Mouse (Mus musculus) hindbrain, postnatal 0 days (tissue): Measurements from ENCODE around the gene Rac2. TPM values are rescaled to one million over a fixed set of nuclear protein-coding genes. Genes with fewer than 3 reads are reported as not detected.

Experiments used
- ATAC-seq: fragments of 200-750 bp; cut with Nextera tagmentation; 2 replicates; pipeline ENCODE4 v1.8.0; 2017; ENCODE audit warnings: mild to moderate bottlenecking, moderate TSS enrichment, moderate library complexity
- DNase-seq: peaks from one replicate; pipeline ENCODE4 v3.0.0-alpha.2; 2015; ENCODE audit warnings: low spot score
- H3K27ac ChIP-seq: fragments of 300-500 bp; sonication (generic); 2 replicates; pipeline ENCODE4 v1.5.1; 2014; ENCODE audit warnings: mild to moderate bottlenecking
- H3K27me3 ChIP-seq: fragments of 300-500 bp; sonication (generic); 2 replicates; pipeline ENCODE4 v1.6.1; 2014; ENCODE audit warnings: low read length, mixed read lengths; ENCODE audit not compliant: insufficient read depth
- H3K36me3 ChIP-seq: fragments of 300-500 bp; sonication (generic); 2 replicates; pipeline ENCODE4 v1.6.1; 2014; ENCODE audit warnings: low read length, mixed read lengths; ENCODE audit not compliant: insufficient read depth
- H3K4me1 ChIP-seq: fragments of 300-500 bp; sonication (generic); 2 replicates; pipeline ENCODE4 v1.6.1; 2014; ENCODE audit warnings: antibody characterized with exemption, low read length, mixed read lengths; ENCODE audit not compliant: insufficient read depth
- H3K4me2 ChIP-seq: fragments of 300-500 bp; sonication (generic); 2 replicates; pipeline ENCODE4 v1.6.1; 2014; ENCODE audit warnings: low read depth, mild to moderate bottlenecking, low read length, moderate library complexity, mixed read lengths
- H3K4me3 ChIP-seq: fragments of 300-500 bp; sonication (generic); 2 replicates; pipeline ENCODE4 v1.5.1; 2014; ENCODE audit warnings: low read length
- H3K9ac ChIP-seq: fragments of 300-500 bp; sonication (generic); replicated peaks from 2 replicates; pipeline ENCODE4 v1.6.1; 2014; ENCODE audit warnings: mild to moderate bottlenecking, low read length, moderate library complexity, mixed read lengths
- H3K9me3 ChIP-seq: fragments of 300-500 bp; sonication (generic); 2 replicates; pipeline ENCODE4 v1.6.1; 2016; ENCODE audit warnings: low read length, mixed read lengths
- CTCF ChIP-seq: IDR thresholded peaks from 2 replicates; pipeline ENCODE4 v1.5.1; 2016; ENCODE audit warnings: antibody characterized with exemption, control low read depth, low read depth
- WGBS: fragments of 180-500 bp; shearing (Covaris S2); extraction: QIAGEN DNeasy Blood & Tissue Kit; methylation state at CpG from one replicate; pipeline ENCODE4 v1.1.7; 2014; 5-methylcytosine and 5-hydroxymethylcytosine counted together
- polyA plus RNA-seq: library from polyadenylated mRNA; unstranded; fragments of >200 nt; fragmentation: Nextera tagmentation; extraction: Ambion mirVana; gene quantifications from 2 replicates; pipeline ENCODE4 v1.2.1, GENCODE M21; 2015
- total RNA-seq: library from RNA; depleted of rRNA; stranded (reverse); fragments of >200 nt; gene quantifications from 2 replicates; pipeline ENCODE4 v1.2.3, GENCODE M21; 2014

Gene Rac2
- total and polyA plus RNA-seq, 2 experiments from 2014 or later = 3.4 to 6.8 TPM

DNA sequence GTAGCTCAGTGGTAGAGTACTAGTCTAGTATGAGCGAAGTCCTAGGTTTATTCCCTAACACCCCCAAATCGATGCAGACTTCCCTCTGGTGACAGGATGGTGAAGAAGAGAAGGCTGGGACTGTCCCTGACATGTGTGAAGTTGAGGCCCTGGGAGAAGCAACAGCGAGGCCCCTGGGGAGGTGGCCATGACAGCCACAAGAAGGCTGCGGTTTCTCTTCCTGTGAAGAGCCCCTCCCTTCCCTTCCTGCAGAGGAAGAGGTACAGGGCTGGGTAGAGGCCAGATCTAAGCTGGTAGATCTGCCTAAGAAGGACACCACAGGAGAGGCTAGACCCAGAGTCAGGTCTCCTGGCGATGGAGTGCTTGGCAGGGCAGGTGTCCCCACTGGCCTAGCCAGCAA lies 8.6 kb downstream of the Rac2 start:
- Histone ChIP-seq H3K4me3 (no peak overlapping the region), H3K27ac (no peak overlapping the region), H3K9me3 (no peaks in the 10 kb centered on the region), H3K4me2 (no peak overlapping the region), H3K9ac (no peak overlapping the region), H3K27me3 (no peaks in the 10 kb centered on the region), H3K4me1 (no peaks in the 10 kb centered on the region), H3K36me3 (no peaks in the 10 kb centered on the region)
- TF ChIP-seq CTCF = no peak
- DNase-seq (no peak), ATAC-seq (no peak)
- 84% methylated on average over 5 of the region's 5 CpGs for WGBS

DNA sequence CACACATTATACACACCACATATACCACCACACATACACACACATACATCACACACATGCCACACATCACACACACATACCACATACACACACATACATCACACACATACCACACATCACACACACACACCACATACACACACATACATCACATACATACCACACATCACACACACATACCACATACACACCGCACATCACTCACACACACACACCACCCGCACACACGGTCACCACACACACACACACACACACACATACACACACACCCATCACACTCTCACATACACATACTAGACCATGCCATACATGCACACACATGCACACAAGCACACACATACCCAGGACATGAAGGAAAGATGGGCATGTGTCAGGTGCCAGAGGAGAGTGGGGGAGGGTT lies 9.2 kb downstream of the Rac2 start:
- DNase-seq = no peak
- H3K4me1 ChIP-seq = no peaks in the 10 kb centered on the region
- ATAC-seq = no peak
- no peak overlapping the region for H3K4me2 ChIP-seq
- no peak overlapping the region for H3K4me3 ChIP-seq
- 97% methylated on average over 3 of the region's 3 CpGs for WGBS
- TF ChIP-seq CTCF = no peak
- H3K36me3 ChIP-seq = no peaks in the 10 kb centered on the region
- H3K9me3 ChIP-seq = no peaks in the 10 kb centered on the region
- H3K27ac ChIP-seq = no peak overlapping the region
- no peak overlapping the region for H3K9ac ChIP-seq
- H3K27me3 ChIP-seq = no peaks in the 10 kb centered on the region

DNA sequence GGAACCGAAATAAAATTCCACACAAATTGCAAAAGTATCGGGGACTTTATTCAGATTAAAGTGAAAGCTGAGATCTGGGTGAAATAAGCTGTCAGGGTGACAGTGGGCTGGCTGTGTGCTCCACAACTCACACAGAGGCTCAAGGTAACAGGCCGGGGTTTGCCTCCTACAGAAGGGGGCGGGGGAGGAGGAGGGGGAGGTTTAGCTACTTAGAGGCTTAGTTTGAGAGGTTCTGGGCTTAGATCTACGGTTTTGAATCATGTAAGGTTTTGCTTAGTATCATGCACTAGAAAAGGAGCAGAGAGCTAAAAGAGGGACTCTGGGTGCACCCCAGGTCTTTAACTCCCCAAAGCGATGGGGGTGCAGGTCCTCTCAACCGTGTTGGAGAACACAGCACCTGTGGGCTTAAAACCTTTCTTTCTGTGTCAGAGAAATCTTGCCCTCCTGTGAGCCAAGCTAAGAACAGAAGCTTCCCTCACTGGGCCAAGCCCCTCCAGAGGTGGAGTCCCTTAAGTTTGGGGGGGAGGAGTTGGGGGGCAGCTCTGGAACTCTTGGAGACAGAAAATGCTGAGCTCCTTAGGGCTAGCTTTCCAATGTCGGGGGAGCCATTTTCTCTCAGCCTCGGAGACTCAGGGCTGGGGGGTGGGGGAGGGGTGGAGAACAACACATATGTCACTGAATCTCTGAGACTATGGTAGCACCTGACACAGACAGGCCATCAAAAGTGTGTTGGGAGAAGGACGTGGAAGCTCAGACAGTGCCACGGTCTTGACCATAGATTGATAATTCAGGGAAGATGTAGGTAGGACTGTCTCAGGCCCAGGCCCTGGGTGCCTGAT lies 13.2 kb downstream of the Rac2 start:
- no peak for DNase-seq
- H3K27ac ChIP-seq = no peak overlapping the region

DNA sequence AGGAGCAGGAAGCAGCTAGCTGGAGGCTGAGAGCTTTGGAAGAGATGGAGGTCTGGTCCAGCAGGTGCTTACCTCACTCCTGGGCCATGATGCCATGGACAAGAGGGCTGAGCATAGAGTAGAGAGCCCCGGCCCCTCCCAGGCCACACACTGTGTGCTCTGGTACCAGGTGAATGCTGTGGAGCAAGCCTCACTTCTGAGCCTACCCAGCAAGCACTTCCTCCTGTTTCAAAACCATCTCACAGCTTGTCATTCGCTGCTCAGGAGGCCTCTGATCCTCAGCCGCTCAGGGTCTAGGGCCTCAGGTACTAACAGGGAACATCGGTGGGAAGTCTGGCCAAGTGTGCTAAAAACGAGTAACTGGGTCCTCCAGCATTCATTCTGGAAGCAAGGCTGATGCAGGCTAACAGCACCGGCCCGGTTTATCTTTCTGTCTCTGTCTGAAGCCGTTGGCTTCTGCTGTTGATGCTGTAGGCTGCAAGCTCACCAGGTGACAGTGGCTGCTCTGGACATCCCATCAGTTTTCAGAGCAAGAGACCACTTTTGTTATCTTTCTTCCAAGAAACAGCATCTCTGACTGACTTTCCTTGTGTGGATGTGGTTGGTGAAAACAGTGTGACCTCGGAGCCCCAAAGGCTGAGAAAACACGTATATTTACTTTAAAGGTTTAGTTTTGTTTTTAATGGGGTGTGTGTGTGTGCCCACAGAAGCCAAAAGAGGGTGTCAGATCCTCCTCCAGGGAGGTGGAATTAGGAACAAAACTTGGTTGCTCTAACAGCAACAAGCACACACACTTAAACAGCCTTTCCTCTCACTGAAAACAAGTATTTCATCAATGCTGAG lies 14.7 kb downstream of the Rac2 start:
- Histone ChIP-seq H3K27ac (no peak overlapping the region), H3K4me2 (no peak overlapping the region), H3K9me3 (no peaks in the 10 kb centered on the region), H3K4me3 (no peak overlapping the region), H3K36me3 (no peaks in the 10 kb centered on the region), H3K9ac (no peak overlapping the region), H3K4me1 (no peaks in the 10 kb centered on the region), H3K27me3 (no peaks in the 10 kb centered on the region)
- 71% methylated on average over 10 of the region's 10 CpGs for WGBS
- DNase-seq = no peak
- no peak for TF ChIP-seq CTCF
- ATAC-seq = no peak

More for the DNA sequence above, 13.2 kb downstream of the Rac2 start:
- Histone ChIP-seq H3K9ac (no peak overlapping the region), H3K4me1 (no peaks in the 10 kb centered on the region), H3K4me3 (no peak overlapping the region), H3K9me3 (no peaks in the 10 kb centered on the region), H3K27me3 (no peaks in the 10 kb centered on the region), H3K4me2 (no peak overlapping the region), H3K36me3 (no peaks in the 10 kb centered on the region)
- WGBS = 66% methylated on average over 11 of the region's 11 CpGs
- no peak for ATAC-seq
- TF ChIP-seq CTCF = no peak

DNA sequence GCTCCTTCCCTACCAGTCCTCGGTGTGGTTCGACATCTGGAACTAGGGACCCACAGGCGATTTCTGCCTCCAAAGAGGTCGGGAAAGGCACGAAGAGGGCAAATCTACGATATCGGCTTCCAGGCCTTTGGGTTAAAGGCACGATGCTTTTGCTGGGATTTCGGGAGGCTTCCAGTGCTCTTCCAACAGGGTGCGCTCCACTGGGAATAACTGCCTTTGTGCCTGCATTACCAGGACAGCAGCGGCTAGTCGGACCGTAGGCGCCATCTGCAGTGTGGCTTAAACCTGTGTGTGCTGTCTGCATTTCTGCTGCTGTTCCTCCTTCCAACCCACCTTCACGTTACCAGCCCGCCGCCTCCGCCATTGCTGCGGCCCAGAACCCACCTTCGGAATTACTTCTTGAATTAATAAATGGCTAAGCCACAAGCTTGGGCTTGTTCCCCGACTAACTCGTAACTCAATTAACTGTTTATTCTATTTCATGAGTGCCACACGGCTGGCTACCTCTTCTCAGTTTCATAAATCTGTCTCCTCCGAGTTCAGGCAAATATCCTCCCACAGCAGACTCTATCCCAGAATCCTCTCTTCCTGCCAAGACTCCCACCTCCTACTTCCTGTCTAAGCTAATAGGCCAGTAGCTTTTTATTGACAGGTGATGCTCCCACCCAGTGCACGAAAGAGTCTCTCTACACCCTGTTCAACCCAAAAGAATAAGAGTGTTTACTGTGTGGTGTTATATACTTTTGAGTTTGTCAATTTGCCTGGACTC lies 17.9 kb downstream of the Rac2 start:
- TF ChIP-seq CTCF = peak; percentile 12; the same call in 1 of the 2 replicates
- Histone ChIP-seq H3K4me3 (no peak overlapping the region), H3K27ac (no peak overlapping the region), H3K36me3 (no peaks in the 10 kb centered on the region), H3K9me3 (peaks cover 6% of the 10 kb centered on the region; the same call in 1 of the 2 replicates), H3K4me1 (no peaks in the 10 kb centered on the region), H3K27me3 (no peaks in the 10 kb centered on the region), H3K9ac (no peak overlapping the region), H3K4me2 (no peak overlapping the region)
- no peak for ATAC-seq
- DNase-seq = peak; percentile 24
- WGBS = 71% methylated on average over 25 of the region's 25 CpGs

DNA sequence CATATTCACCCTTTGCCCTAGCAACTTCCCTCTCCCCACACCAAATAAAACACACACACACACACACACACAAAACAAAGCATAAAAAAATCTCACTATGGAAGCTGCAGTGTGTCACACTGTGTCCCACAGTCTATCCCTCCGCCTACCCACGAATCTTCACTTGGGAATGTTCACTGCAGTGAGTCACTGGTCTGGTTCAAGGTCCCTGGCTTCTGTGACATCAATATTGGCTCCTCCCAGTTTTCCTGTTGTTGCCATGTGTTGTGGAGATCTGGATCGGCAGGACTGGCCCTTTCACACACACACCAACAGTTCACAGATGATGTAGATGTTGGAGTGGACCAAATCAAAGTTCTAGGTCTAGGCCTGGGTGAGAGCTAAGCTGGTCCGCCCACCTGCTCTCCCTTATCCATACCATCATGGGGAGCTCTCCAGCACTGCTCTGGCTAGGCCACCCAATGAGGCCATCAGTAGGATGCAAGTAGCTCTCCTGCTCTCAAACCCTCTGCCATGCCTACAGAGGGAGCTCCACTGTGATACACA lies 23.3 kb downstream of the Rac2 start:
- H3K36me3 ChIP-seq = no peaks in the 10 kb centered on the region
- H3K4me2 ChIP-seq = no peak overlapping the region
- H3K27ac ChIP-seq = no peak overlapping the region
- H3K27me3 ChIP-seq = no peaks in the 10 kb centered on the region
- 75% methylated on average over 4 of the region's 4 CpGs for WGBS
- TF ChIP-seq CTCF = no peak
- peaks cover 15% of the 10 kb centered on the region for H3K4me1 ChIP-seq
- DNase-seq = no peak
- H3K9me3 ChIP-seq = peaks cover 6% of the 10 kb centered on the region; the same call in 1 of the 2 replicates
- H3K9ac ChIP-seq = no peak overlapping the region
- ATAC-seq = no peak
- no peak overlapping the region for H3K4me3 ChIP-seq
